Mouse (Mus musculus) liver, embryonic 16.5 days (tissue): ENCODE data around the gene Igfals. TPM values are rescaled to one million over a fixed set of nuclear protein-coding genes. Genes with fewer than 3 reads are reported as not detected.

ENCODE experiments used
- ATAC-seq: fragments of 200-750 bp; cut with Nextera tagmentation; 2 replicates; pipeline ENCODE4 v1.8.0; 2017; ENCODE audit warnings: low read depth, mild to moderate bottlenecking, moderate number of reproducible peaks, moderate library complexity
- H3K27ac ChIP-seq: fragments of 300-500 bp; sonication (generic); 2 replicates; pipeline ENCODE4 v1.5.1; 2014; ENCODE audit warnings: mild to moderate bottlenecking, low read length
- H3K27me3 ChIP-seq: fragments of 300-500 bp; sonication (generic); 2 replicates; pipeline ENCODE4 v1.6.1; 2014; ENCODE audit warnings: low read depth, low read length, mixed read lengths; ENCODE audit not compliant: control insufficient read depth, insufficient read depth
- H3K36me3 ChIP-seq: fragments of 300-500 bp; sonication (generic); 2 replicates; pipeline ENCODE4 v1.6.1; 2014; ENCODE audit warnings: mild to moderate bottlenecking; ENCODE audit not compliant: control insufficient read depth, insufficient read depth
- H3K4me1 ChIP-seq: fragments of 300-500 bp; sonication (generic); 2 replicates; pipeline ENCODE4 v1.6.1; 2014; ENCODE audit warnings: low read depth, low read length, mixed read lengths; ENCODE audit not compliant: control insufficient read depth
- H3K4me2 ChIP-seq: fragments of 300-500 bp; sonication (generic); 2 replicates; pipeline ENCODE4 v1.6.1; 2014; ENCODE audit warnings: low read depth, low read length, mixed read lengths
- H3K4me3 ChIP-seq: fragments of 300-500 bp; sonication (generic); 2 replicates; pipeline ENCODE4 v1.5.1; 2014; ENCODE audit warnings: low read depth, mild to moderate bottlenecking, low read length
- H3K9ac ChIP-seq: fragments of 300-500 bp; sonication (generic); 2 replicates; pipeline ENCODE4 v1.6.1; 2014; ENCODE audit warnings: low read depth, low read length
- H3K9me3 ChIP-seq: fragments of 300-500 bp; sonication (generic); replicated peaks from 2 replicates; pipeline ENCODE4 v1.6.1; 2016; ENCODE audit warnings: low read length; ENCODE audit not compliant: control insufficient read depth
- WGBS: fragments of 180-500 bp; shearing (Covaris S2); extraction: QIAGEN DNeasy Blood & Tissue Kit; methylation state at CpG from one replicate; pipeline ENCODE4 v1.1.7; 2014; ENCODE audit not compliant: insufficient replicate concordance; 5-methylcytosine and 5-hydroxymethylcytosine counted together
- polyA plus RNA-seq: library from polyadenylated mRNA; unstranded; fragments of >200 nt; fragmentation: Nextera tagmentation; extraction: Ambion mirVana; gene quantifications from 2 replicates; pipeline ENCODE4 v1.2.1, GENCODE M21; 2015

The Igfals gene
- polyA plus RNA-seq, 1 experiment from 2014 or later: 11.0 TPM

- peak overlapping the region; percentile 92 for H3K27ac ChIP-seq
Measured at GRCm38 (mm10) chr17:24887291-24888080, 21.7 kb downstream of the Igfals start.

GRCm38 (mm10) chr17:24888862-24889261 is 23.1 kb downstream of the Igfals start:
- Histone ChIP-seq H3K36me3 (peaks cover 49% of the 10 kb centered on the region), H3K27ac (no peak overlapping the region), H3K9me3 (no peaks in the 10 kb centered on the region), H3K4me1 (peaks cover 35% of the 10 kb centered on the region), H3K4me2 (peak overlapping the region; percentile 75; the same call in 1 of the 2 replicates), H3K9ac (no peak overlapping the region), H3K27me3 (no peaks in the 10 kb centered on the region), H3K4me3 (no peak overlapping the region)
- ATAC-seq: no peak
- 86% methylated on average over 3 of the region's 3 CpGs for WGBS

More at GRCm38 (mm10) chr17:24887291-24888080, 21.7 kb downstream of the Igfals start:
- H3K4me1 ChIP-seq: peaks cover 28% of the 10 kb centered on the region
- no peak for ATAC-seq
- peaks cover 53% of the 10 kb centered on the region for H3K36me3 ChIP-seq
- H3K4me3 ChIP-seq: peak overlapping the region; percentile 94
- H3K4me2 ChIP-seq: peak overlapping the region; percentile 75
- H3K9ac ChIP-seq: peak overlapping the region; percentile 98
- H3K9me3 ChIP-seq: no peaks in the 10 kb centered on the region
- WGBS: 54% methylated on average over 18 of the region's 18 CpGs
- H3K27me3 ChIP-seq: no peaks in the 10 kb centered on the region

- H3K4me3 ChIP-seq: no peak overlapping the region
- peaks cover 47% of the 10 kb centered on the region for H3K36me3 ChIP-seq
- H3K9me3 ChIP-seq: no peaks in the 10 kb centered on the region
- WGBS: 86% methylated on average over 19 of the region's 19 CpGs
- H3K4me1 ChIP-seq: peaks cover 35% of the 10 kb centered on the region
- H3K27ac ChIP-seq: peak overlapping the region; percentile 8; the same call in 1 of the 2 replicates
- no peak overlapping the region for H3K4me2 ChIP-seq
- no peak overlapping the region for H3K9ac ChIP-seq
- no peak for ATAC-seq
- no peaks in the 10 kb centered on the region for H3K27me3 ChIP-seq
Measured at GRCm38 (mm10) chr17:24890151-24891092, 24.6 kb downstream of the Igfals start.

- no peak overlapping the region for H3K4me2 ChIP-seq
- H3K36me3 ChIP-seq: peaks cover 47% of the 10 kb centered on the region
- no peaks in the 10 kb centered on the region for H3K27me3 ChIP-seq
- H3K4me3 ChIP-seq: no peak overlapping the region
- H3K27ac ChIP-seq: no peak overlapping the region
- no peak for ATAC-seq
- H3K4me1 ChIP-seq: peaks cover 40% of the 10 kb centered on the region
- no peaks in the 10 kb centered on the region for H3K9me3 ChIP-seq
- H3K9ac ChIP-seq: no peak overlapping the region
- WGBS: 84% methylated on average over 13 of the region's 13 CpGs
Measured at GRCm38 (mm10) chr17:24891321-24891720, 25.5 kb downstream of the Igfals start.

DNA sequence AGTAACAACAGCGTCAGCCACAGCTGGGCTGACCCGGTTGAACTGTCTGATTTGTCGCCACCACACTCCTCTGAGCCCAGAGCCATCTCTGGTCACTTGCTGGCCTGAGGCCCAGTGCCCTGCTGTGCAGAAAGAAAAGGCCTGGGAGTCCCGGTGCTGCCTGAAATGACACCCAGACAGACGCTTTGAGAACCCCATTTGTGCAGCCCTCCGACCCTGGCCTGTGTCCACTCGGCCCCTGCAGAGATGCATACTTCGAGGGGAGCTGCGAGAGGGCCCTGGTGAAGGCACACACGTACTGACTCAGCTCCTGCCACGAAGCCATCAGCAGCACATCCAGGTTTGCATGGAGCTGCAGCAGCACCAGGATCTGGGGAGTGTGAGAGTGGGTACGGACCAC is 27.0 kb downstream of the Igfals start:
- 86% methylated on average over 12 of the region's 12 CpGs for WGBS
- Histone ChIP-seq H3K4me2 (no peak overlapping the region), H3K36me3 (peaks cover 47% of the 10 kb centered on the region), H3K9ac (no peak overlapping the region), H3K4me1 (peaks cover 46% of the 10 kb centered on the region), H3K4me3 (no peak overlapping the region), H3K9me3 (no peaks in the 10 kb centered on the region), H3K27me3 (no peaks in the 10 kb centered on the region), H3K27ac (no peak overlapping the region)
- ATAC-seq: no peak

DNA sequence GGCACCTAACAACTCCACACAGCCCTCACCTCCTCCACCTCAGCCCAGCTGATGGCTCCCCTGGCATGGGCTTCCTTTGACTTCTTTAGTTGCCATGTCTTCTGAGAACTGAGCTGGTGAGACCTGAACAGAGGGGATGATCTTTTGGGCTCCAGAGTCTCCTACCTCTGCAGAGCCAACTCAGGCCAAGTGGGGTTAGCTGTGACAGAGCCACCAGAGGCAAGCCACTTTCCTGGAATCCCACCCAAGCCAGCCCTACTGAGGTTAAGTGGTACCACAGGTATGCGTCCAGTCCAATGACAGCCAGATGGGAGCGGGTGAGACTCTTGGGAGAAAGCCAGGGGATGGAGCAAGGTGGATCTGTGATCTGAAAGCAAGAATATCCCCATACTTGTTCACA is 27.5 kb downstream of the Igfals start:
- Histone ChIP-seq H3K36me3 (peaks cover 45% of the 10 kb centered on the region), H3K4me1 (peaks cover 44% of the 10 kb centered on the region), H3K9me3 (no peaks in the 10 kb centered on the region), H3K4me3 (no peak overlapping the region), H3K9ac (no peak overlapping the region), H3K27me3 (no peaks in the 10 kb centered on the region), H3K4me2 (no peak overlapping the region; the same call in 1 of the 2 replicates), H3K27ac (no peak overlapping the region)
- no peak for ATAC-seq
- 93% methylated on average over 2 of the region's 2 CpGs for WGBS

- Histone ChIP-seq H3K4me3 (peak overlapping the region; percentile 96), H3K9me3 (no peaks in the 10 kb centered on the region), H3K36me3 (peaks cover 50% of the 10 kb centered on the region), H3K4me2 (peak overlapping the region; percentile 96), H3K27me3 (no peaks in the 10 kb centered on the region), H3K4me1 (peaks cover 39% of the 10 kb centered on the region), H3K9ac (peak overlapping the region; percentile 93), H3K27ac (peak overlapping the region; percentile 87)
- 7% methylated on average over 31 of the region's 31 CpGs for WGBS
- peak; percentile 12 for ATAC-seq
Measured at GRCm38 (mm10) chr17:24894061-24894994, 28.5 kb downstream of the Igfals start.

- Histone ChIP-seq H3K4me1 (peaks cover 39% of the 10 kb centered on the region), H3K4me2 (peak within 1 kb of the TSS; percentile 96), H3K36me3 (peaks cover 50% of the 10 kb centered on the region), H3K4me3 (peak within 1 kb of the TSS; percentile 96), H3K9me3 (no peaks in the 10 kb centered on the region), H3K27me3 (no peaks in the 10 kb centered on the region), H3K27ac (peak within 1 kb of the TSS; percentile 87), H3K9ac (peak within 1 kb of the TSS; percentile 93)
- peak; percentile 46 for ATAC-seq
- under 1% methylated on average over 62 of the region's 62 CpGs for WGBS
Measured at GRCm38 (mm10) chr17:24894995-24895547, 29.3 kb downstream of the Igfals start, which contains the start of the genes Eme2 and Mrps34. Eme2 (minus strand) TSS chr17:24895087. Mrps34 (plus strand) TSS chr17:24895116.
